Mouse (Mus musculus): ENCODE results near the gene Kdf1. TPM values are rescaled to one million over a fixed set of nuclear protein-coding genes. Genes with fewer than 3 reads are reported as not detected.

Gene Kdf1
- total and polyA plus RNA-seq, 3 experiments, result not detected

DNA sequence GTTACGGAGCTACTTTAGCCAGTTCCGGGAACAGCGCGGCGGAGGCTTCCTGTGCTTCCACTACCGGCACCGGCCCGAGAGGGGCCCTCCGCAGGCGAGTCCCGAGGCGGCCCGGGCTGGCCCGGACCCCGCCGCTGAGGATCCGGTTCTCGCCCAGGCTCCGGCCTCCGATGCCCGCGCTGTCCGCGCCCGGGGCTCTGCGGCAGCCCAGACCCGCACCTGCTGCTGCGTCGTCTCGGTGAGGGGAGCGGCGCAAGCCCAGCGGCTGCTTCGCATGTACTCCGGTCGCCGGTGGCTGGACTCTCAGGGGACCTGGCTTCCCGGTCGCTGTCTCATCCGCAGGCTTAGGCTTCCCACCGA is 56.1 kb downstream of the Kdf1 start:
- dilution Hi-C loops (cut with MboI; ENCODE audit: extremely low pct_ligation_motif_present, extremely low pct_unique_long_range_greater_than_20kb, low sequenced_read_pairs), result no loop called here

DNA sequence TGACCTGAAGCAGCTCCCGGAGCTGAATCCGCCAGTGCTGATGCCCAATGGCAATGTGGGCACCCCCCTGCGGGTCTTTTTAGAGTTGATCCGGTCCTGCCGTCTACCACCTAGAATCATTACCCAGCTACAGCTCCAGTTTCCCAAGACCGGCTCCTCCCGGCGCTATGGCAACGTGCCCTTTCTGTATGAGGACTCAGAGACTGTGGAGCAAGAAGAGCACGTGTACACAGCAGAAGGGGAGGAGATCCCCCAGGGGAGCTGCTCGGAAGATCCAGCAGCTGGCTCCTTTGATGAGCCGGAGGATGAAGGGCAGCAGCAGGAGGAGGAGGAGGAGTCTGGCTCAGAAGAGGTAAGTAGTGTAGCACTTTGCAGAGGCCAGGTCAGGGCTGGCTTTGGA is 59.2 kb downstream of the Kdf1 start:
- in situ Hi-C loops (cut with MboI; ENCODE audit: low pct_ligation_motif_present, low pct_unique_long_range_greater_than_20kb, low sequenced_read_pairs), result loop anchor here (25.0 kb wide), 1 partner anchor 509 kb away; the partner anchor contains the start of gene Cd52
- no peak for TF ChIP-seq SMC3 (IDR thresholded peaks at IDR 0.05; ENCODE audit: low read depth, low read length)
- TF ChIP-seq ZC3H11A (IDR thresholded peaks at IDR 0.05; ENCODE audit: low read depth, low read length), result no peak
- TF ChIP-seq USF1 (IDR thresholded peaks at IDR 0.05; ENCODE audit: low read depth, low read length), result no peak
- no peak for TF ChIP-seq RAD21 (IDR thresholded peaks at IDR 0.05; ENCODE audit: low read depth, low read length)
- TF ChIP-seq SIN3A (IDR thresholded peaks at IDR 0.05; ENCODE audit: low read length), result no peak
- dilution Hi-C loops (cut with MboI; ENCODE audit: extremely low pct_ligation_motif_present, extremely low pct_unique_long_range_greater_than_20kb, low sequenced_read_pairs), result no loop called here
- 0 out of 2 replicates have a peak, but pooled peaks cover 3% of the 10 kb centered on the region for H3K79me2 ChIP-seq (replicated peaks; ENCODE audit: control insufficient read depth, extremely low read depth, insufficient read depth, poor library complexity, severe bottlenecking)
- H3K27me3 ChIP-seq (replicated peaks), result no peaks in the 10 kb centered on the region
- H3K36me3 ChIP-seq (replicated peaks in 1 of 2; ENCODE audit: control insufficient read depth in 1 of 2, insufficient read depth in 1 of 2, low read length in 1 of 2), result peaks cover 42 to 55% of the 10 kb centered on the region in 2 experiments
- H3K27ac ChIP-seq (ENCODE audit: insufficient read depth, low read depth), result no peak overlapping the region
- no peak overlapping the region for H3K4me3 ChIP-seq (replicated peaks in 1 of 3; ENCODE audit: low read depth in 2 of 3, low read length in 2 of 3, poor library complexity in 1 of 3)
- no peak for DNase-seq (ENCODE audit: extremely low read depth)
- H3K4me2 ChIP-seq (ENCODE audit: insufficient read depth, low read depth, poor library complexity, severe bottlenecking), result no peak overlapping the region
- H3K4me1 ChIP-seq (ENCODE audit: control insufficient read depth in 1 of 2, insufficient read depth in 2 of 2), result peaks cover 0 to 19% of the 10 kb centered on the region in 2 experiments
- H3K9me3 ChIP-seq (replicated peaks; ENCODE audit: low read length), result no peaks in the 10 kb centered on the region
- no peak overlapping the region for H3K9ac ChIP-seq (ENCODE audit: insufficient read depth, low read depth)

More for the DNA sequence above, 56.1 kb downstream of the Kdf1 start:
- no peak for DNase-seq (ENCODE audit: extremely low read depth)
- peak overlapping the region; percentile 96 for H3K9ac ChIP-seq (ENCODE audit: insufficient read depth, low read depth)
- H3K4me3 ChIP-seq (replicated peaks in 1 of 3; ENCODE audit: low read depth in 2 of 3, low read length in 2 of 3, poor library complexity in 1 of 3), result peak overlapping the region; percentile 80 to 91 (median 82)
- 0 out of 2 replicates have a peak, but pooled peaks cover 3% of the 10 kb centered on the region for H3K79me2 ChIP-seq (replicated peaks; ENCODE audit: control insufficient read depth, extremely low read depth, insufficient read depth, poor library complexity, severe bottlenecking)
- no peak for TF ChIP-seq POLR2AphosphoS2 (IDR thresholded peaks at IDR 0.05; ENCODE audit: low read depth, low read length)
- TF ChIP-seq JUN (IDR thresholded peaks at IDR 0.05; ENCODE audit: insufficient read depth, low read depth, low read length), result no peak
- 0 out of 2 replicates have a peak, but pooled peaks have one; percentile 60 for TF ChIP-seq UBTF (IDR thresholded peaks at IDR 0.05; ENCODE audit: low read depth, low read length)
- H3K4me1 ChIP-seq (ENCODE audit: control insufficient read depth in 1 of 2, insufficient read depth in 2 of 2), result peaks cover 0 to 14% of the 10 kb centered on the region in 2 experiments; a peak in 3 of 4 replicates
- peak overlapping the region; percentile 93 for H3K27ac ChIP-seq (ENCODE audit: insufficient read depth, low read depth)
- no peaks in the 10 kb centered on the region for H3K27me3 ChIP-seq (replicated peaks)
- H3K9me3 ChIP-seq (replicated peaks; ENCODE audit: low read length), result peaks cover 2% of the 10 kb centered on the region
- in situ Hi-C loops (cut with MboI; ENCODE audit: low pct_ligation_motif_present, low pct_unique_long_range_greater_than_20kb, low sequenced_read_pairs), result loop anchor here (25.0 kb wide), 1 partner anchor 512 kb away; the partner anchor contains the start of gene Cd52
- peaks cover 19 to 31% of the 10 kb centered on the region in 2 experiments for H3K36me3 ChIP-seq (replicated peaks in 1 of 2; ENCODE audit: control insufficient read depth in 1 of 2, insufficient read depth in 1 of 2, low read length in 1 of 2)
- no peak overlapping the region for H3K4me2 ChIP-seq (ENCODE audit: insufficient read depth, low read depth, poor library complexity, severe bottlenecking)

Other genes starting within 250 kb of the Kdf1 start
- 64.0 and 64.8 TPM in 2 replicates for gene Tmem222, start 241.2 kb upstream of the Kdf1 start, total RNA-seq (2012; rRNA removed)
- 85.0 and 95.7 TPM in 2 replicates for gene Tmem222, start 241.2 kb upstream of the Kdf1 start, total RNA-seq (2014; rRNA removed)
- gene Tmem222, start 241.2 kb upstream of the Kdf1 start, polyA plus RNA-seq (2012; ENCODE audit: insufficient read length, low read depth), result 73.2 and 79.5 TPM in 2 replicates
- gene Wdtc1, start 165.5 kb upstream of the Kdf1 start, total RNA-seq (2012; rRNA removed), result 6.8 and 10.8 TPM in 2 replicates
- 2.8 and 3.0 TPM in 2 replicates for gene Wdtc1, start 165.5 kb upstream of the Kdf1 start, total RNA-seq (2014; rRNA removed)
- gene Wdtc1, start 165.5 kb upstream of the Kdf1 start, polyA plus RNA-seq (2012; ENCODE audit: insufficient read length, low read depth), result 9.1 and 9.6 TPM in 2 replicates
- 4.2 and 4.7 TPM in 2 replicates for gene Slc9a1, start 149.3 kb upstream of the Kdf1 start, total RNA-seq (2012; rRNA removed)
- 0.66 and 1.4 TPM in 2 replicates for gene Slc9a1, start 149.3 kb upstream of the Kdf1 start, total RNA-seq (2014; rRNA removed)
- 12.0 and 16.7 TPM in 2 replicates for gene Slc9a1, start 149.3 kb upstream of the Kdf1 start, polyA plus RNA-seq (2012; ENCODE audit: insufficient read length, low read depth)
- gene Tent5b, start 38.8 kb upstream of the Kdf1 start, total RNA-seq (2012; rRNA removed), result 0.13 TPM in 1 of 2 replicates, not detected in the other
- gene Tent5b, start 38.8 kb upstream of the Kdf1 start, total RNA-seq (2014; rRNA removed), result not detected in 2 replicates
- gene Tent5b, start 38.8 kb upstream of the Kdf1 start, polyA plus RNA-seq (2012; ENCODE audit: insufficient read length, low read depth), result not detected in 2 replicates
- gene Trnp1, start 20.4 kb upstream of the Kdf1 start, total RNA-seq (2012; rRNA removed), result not detected in 2 replicates
- not detected in 2 replicates for gene Trnp1, start 20.4 kb upstream of the Kdf1 start, total RNA-seq (2014; rRNA removed)
- not detected in 2 replicates for gene Trnp1, start 20.4 kb upstream of the Kdf1 start, polyA plus RNA-seq (2012; ENCODE audit: insufficient read length, low read depth)
- gene Nudc, start 27.0 kb downstream of the Kdf1 start, total RNA-seq (2012; rRNA removed), result 408 and 453 TPM in 2 replicates
- 199 and 206 TPM in 2 replicates for gene Nudc, start 27.0 kb downstream of the Kdf1 start, total RNA-seq (2014; rRNA removed)
- gene Nudc, start 27.0 kb downstream of the Kdf1 start, polyA plus RNA-seq (2012; ENCODE audit: insufficient read length, low read depth), result 718 and 764 TPM in 2 replicates
- not detected in 2 replicates for gene Nr0b2, start 34.4 kb downstream of the Kdf1 start, total RNA-seq (2012; rRNA removed)
- not detected in 2 replicates for gene Nr0b2, start 34.4 kb downstream of the Kdf1 start, total RNA-seq (2014; rRNA removed)
- gene Nr0b2, start 34.4 kb downstream of the Kdf1 start, polyA plus RNA-seq (2012; ENCODE audit: insufficient read length, low read depth), result not detected in 2 replicates
- 10.8 and 15.7 TPM in 2 replicates for gene Gpatch3, start 55.8 kb downstream of the Kdf1 start, total RNA-seq (2012; rRNA removed)
- 7.2 and 9.7 TPM in 2 replicates for gene Gpatch3, start 55.8 kb downstream of the Kdf1 start, total RNA-seq (2014; rRNA removed)
- 20.9 and 26.1 TPM in 2 replicates for gene Gpatch3, start 55.8 kb downstream of the Kdf1 start, polyA plus RNA-seq (2012; ENCODE audit: insufficient read length, low read depth)
- 36.2 and 37.4 TPM in 2 replicates for gene Gpn2, start 65.4 kb downstream of the Kdf1 start, total RNA-seq (2012; rRNA removed)
- gene Gpn2, start 65.4 kb downstream of the Kdf1 start, total RNA-seq (2014; rRNA removed), result 30.0 and 35.9 TPM in 2 replicates
- 34.1 and 36.8 TPM in 2 replicates for gene Gpn2, start 65.4 kb downstream of the Kdf1 start, polyA plus RNA-seq (2012; ENCODE audit: insufficient read length, low read depth)
- 0.97 and 1.0 TPM in 2 replicates for gene Sfn, start 83.2 kb downstream of the Kdf1 start, total RNA-seq (2012; rRNA removed)
- gene Sfn, start 83.2 kb downstream of the Kdf1 start, total RNA-seq (2014; rRNA removed), result 0.61 and 1.1 TPM in 2 replicates
- gene Sfn, start 83.2 kb downstream of the Kdf1 start, polyA plus RNA-seq (2012; ENCODE audit: insufficient read length, low read depth), result 2.0 and 2.8 TPM in 2 replicates
- gene Zdhhc18, start 131.2 kb downstream of the Kdf1 start, total RNA-seq (2012; rRNA removed), result 20.1 and 24.3 TPM in 2 replicates
- gene Zdhhc18, start 131.2 kb downstream of the Kdf1 start, total RNA-seq (2014; rRNA removed), result 13.7 and 15.9 TPM in 2 replicates
- gene Zdhhc18, start 131.2 kb downstream of the Kdf1 start, polyA plus RNA-seq (2012; ENCODE audit: insufficient read length, low read depth), result 31.0 and 31.8 TPM in 2 replicates
- 3.7 and 4.3 TPM in 2 replicates for gene Pigv, start 153.7 kb downstream of the Kdf1 start, total RNA-seq (2012; rRNA removed)
- 3.6 and 5.0 TPM in 2 replicates for gene Pigv, start 153.7 kb downstream of the Kdf1 start, total RNA-seq (2014; rRNA removed)
- gene Pigv, start 153.7 kb downstream of the Kdf1 start, polyA plus RNA-seq (2012; ENCODE audit: insufficient read length, low read depth), result 2.9 and 4.0 TPM in 2 replicates
- 17.9 and 19.1 TPM in 2 replicates for gene Arid1a, start 237.8 kb downstream of the Kdf1 start, total RNA-seq (2012; rRNA removed)
- 4.7 and 6.4 TPM in 2 replicates for gene Arid1a, start 237.8 kb downstream of the Kdf1 start, total RNA-seq (2014; rRNA removed)
- gene Arid1a, start 237.8 kb downstream of the Kdf1 start, polyA plus RNA-seq (2012; ENCODE audit: insufficient read length, low read depth), result 36.3 and 47.1 TPM in 2 replicates

All from CH12.LX (cell line).